In genomic region chr1:69656047-69656782, GRCm38 (mm10) we compare ENCODE assay signal across 24 mouse cellular contexts. TPM values are rescaled to one million over a fixed set of nuclear protein-coding genes. Genes with fewer than 3 reads are reported as not detected.
DNase-seq lines count a peak whose midpoint lies in the region; ATAC-seq and TF ChIP-seq lines count a peak whose summit lies in the region.
"Had no signal": no experiment of that assay in that cellular context is flagged by ENCODE, and none has a peak within 500 bp of the region (broad histone marks: within the 10 kb centered on the region; RNA-seq: fewer than 3 reads in every experiment).

No protein-coding gene starts in this region.

- H3K27me3 ChIP-seq in forebrain, postnatal 0 days (ENCODE audit: insufficient read depth, low read length), result no peaks in the 10 kb centered on the region
- no peaks in the 10 kb centered on the region for H3K27me3 ChIP-seq in forebrain, embryonic 15.5 days
- H3K27me3 ChIP-seq in liver, embryonic 14.5 days (ENCODE audit: control insufficient read depth, insufficient read depth, low read length), result no peaks in the 10 kb centered on the region
- no peaks in the 10 kb centered on the region for H3K27me3 ChIP-seq in liver, embryonic 11.5 days (replicated peaks; ENCODE audit: control insufficient read depth, insufficient read depth, low read length)
- no peaks in the 10 kb centered on the region for H3K27me3 ChIP-seq in intestine, embryonic 14.5 days (replicated peaks; ENCODE audit: control insufficient read depth, insufficient read depth, low read length)
- H3K27me3 ChIP-seq in liver, embryonic 16.5 days (ENCODE audit: control insufficient read depth, insufficient read depth, low read depth, low read length), result no peaks in the 10 kb centered on the region
- H3K27me3 ChIP-seq: CH12.LX; limb, embryonic 15.5 days had no signal

- no peaks in the 10 kb centered on the region for H3K36me3 ChIP-seq in forebrain, postnatal 0 days (ENCODE audit: insufficient read depth)
- no peaks in the 10 kb centered on the region for H3K36me3 ChIP-seq in forebrain, embryonic 15.5 days
- H3K36me3 ChIP-seq in liver, embryonic 14.5 days (replicated peaks; ENCODE audit: control insufficient read depth, insufficient read depth, low read depth), result no peaks in the 10 kb centered on the region
- H3K36me3 ChIP-seq in liver, embryonic 11.5 days (ENCODE audit: control insufficient read depth, insufficient read depth, low read length), result no peaks in the 10 kb centered on the region
- no peaks in the 10 kb centered on the region for H3K36me3 ChIP-seq in intestine, embryonic 14.5 days (ENCODE audit: control insufficient read depth, insufficient read depth, low read length)
- no peaks in the 10 kb centered on the region for H3K36me3 ChIP-seq in liver, embryonic 16.5 days (ENCODE audit: control insufficient read depth, insufficient read depth)
- H3K36me3 ChIP-seq: hindbrain, embryonic 10.5 days; limb, embryonic 10.5 days; limb, embryonic 15.5 days; midbrain, embryonic 10.5 days had no signal

- peak; percentile 38; the same call in 1 of the 2 replicates for ATAC-seq in forebrain, postnatal 0 days
- no peak for ATAC-seq in forebrain, embryonic 15.5 days (replicated peaks)
- no peak for ATAC-seq in liver, embryonic 14.5 days (ENCODE audit: insufficient read depth)
- ATAC-seq in liver, embryonic 11.5 days (replicated peaks; ENCODE audit: low FRiP score), result no peak; the same call in 1 of the 2 replicates
- 0 out of 2 replicates have a peak, but pooled peaks have one; percentile 27 for ATAC-seq in intestine, embryonic 14.5 days (replicated peaks; ENCODE audit: low FRiP score, low TSS enrichment, low read depth)
- ATAC-seq in liver, embryonic 16.5 days (ENCODE audit: low read depth), result no peak
- ATAC-seq: hindbrain, postnatal 0 days; midbrain, embryonic 16.5 days had no signal

- H3K27ac ChIP-seq in forebrain, postnatal 0 days (ENCODE audit: low read depth, low read length), result no peak overlapping the region
- H3K27ac ChIP-seq in forebrain, embryonic 15.5 days (replicated peaks), result no peak overlapping the region
- H3K27ac ChIP-seq in liver, embryonic 14.5 days, result no peak overlapping the region
- H3K27ac ChIP-seq in liver, embryonic 11.5 days (ENCODE audit: low read depth, low read length), result no peak overlapping the region
- no peak overlapping the region for H3K27ac ChIP-seq in intestine, embryonic 14.5 days (ENCODE audit: low read depth)
- H3K27ac ChIP-seq in liver, embryonic 16.5 days (ENCODE audit: low read length), result no peak overlapping the region
- H3K27ac ChIP-seq: hindbrain, embryonic 10.5 days; hindbrain, postnatal 0 days; limb, embryonic 10.5 days; limb, embryonic 15.5 days; macrophage; midbrain, embryonic 10.5 days had no signal

- no peak overlapping the region for H3K4me2 ChIP-seq in forebrain, postnatal 0 days (ENCODE audit: low read depth)
- no peak overlapping the region for H3K4me2 ChIP-seq in forebrain, embryonic 15.5 days (replicated peaks)
- peak overlapping the region; percentile 56; the same call in 1 of the 2 replicates for H3K4me2 ChIP-seq in liver, embryonic 14.5 days (ENCODE audit: low read depth)
- H3K4me2 ChIP-seq in liver, embryonic 11.5 days, result no peak overlapping the region
- no peak overlapping the region for H3K4me2 ChIP-seq in intestine, embryonic 14.5 days (ENCODE audit: low read length)
- peak overlapping the region; percentile 2; the same call in 1 of the 2 replicates for H3K4me2 ChIP-seq in liver, embryonic 16.5 days (ENCODE audit: low read depth, low read length)
- H3K4me2 ChIP-seq: limb, embryonic 15.5 days had no signal

- no peak for TF ChIP-seq EP300 in liver, embryonic 14.5 days (IDR thresholded peaks at IDR 0.05; ENCODE audit: low read depth)

- H3K4me1 ChIP-seq in forebrain, postnatal 0 days (ENCODE audit: insufficient read depth), result no peaks in the 10 kb centered on the region
- no peaks in the 10 kb centered on the region for H3K4me1 ChIP-seq in forebrain, embryonic 15.5 days
- peaks cover 0 to 3% of the 10 kb centered on the region in 2 experiments; a peak in 1 of 4 replicates for H3K4me1 ChIP-seq in liver, embryonic 14.5 days (replicated peaks; ENCODE audit: control insufficient read depth in 2 of 2, insufficient read depth in 2 of 2, low read length in 1 of 2)
- peaks cover 11% of the 10 kb centered on the region for H3K4me1 ChIP-seq in liver, embryonic 11.5 days (replicated peaks; ENCODE audit: control insufficient read depth, insufficient read depth, low read length)
- no peaks in the 10 kb centered on the region; the same call in 1 of the 2 replicates for H3K4me1 ChIP-seq in intestine, embryonic 14.5 days (replicated peaks; ENCODE audit: control insufficient read depth, insufficient read depth, low read length)
- no peaks in the 10 kb centered on the region for H3K4me1 ChIP-seq in liver, embryonic 16.5 days (ENCODE audit: control insufficient read depth, low read depth, low read length)
- H3K4me1 ChIP-seq: limb, embryonic 15.5 days had no signal

- 47% methylated on average over 5 of the region's 5 CpGs for WGBS in forebrain, postnatal 0 days
- WGBS in forebrain, embryonic 15.5 days, result 57% methylated on average over 5 of the region's 5 CpGs
- WGBS in liver, embryonic 14.5 days (ENCODE audit: insufficient replicate concordance), result 28% methylated on average over 5 of the region's 5 CpGs
- WGBS in liver, embryonic 11.5 days, result 39% methylated on average over 5 of the region's 5 CpGs
- WGBS in intestine, embryonic 14.5 days, result 50% methylated on average over 5 of the region's 5 CpGs
- WGBS in liver, embryonic 16.5 days (ENCODE audit: insufficient replicate concordance), result 25% methylated on average over 5 of the region's 5 CpGs

- no peaks in the 10 kb centered on the region for H3K9me3 ChIP-seq in forebrain, postnatal 0 days (ENCODE audit: low read length)
- no peaks in the 10 kb centered on the region for H3K9me3 ChIP-seq in forebrain, embryonic 15.5 days
- no peaks in the 10 kb centered on the region for H3K9me3 ChIP-seq in liver, embryonic 14.5 days (ENCODE audit: control insufficient read depth, low read length)
- no peaks in the 10 kb centered on the region for H3K9me3 ChIP-seq in liver, embryonic 11.5 days (ENCODE audit: control insufficient read depth, low read length)
- H3K9me3 ChIP-seq in intestine, embryonic 14.5 days (ENCODE audit: control insufficient read depth, low read length), result no peaks in the 10 kb centered on the region
- H3K9me3 ChIP-seq in liver, embryonic 16.5 days (replicated peaks; ENCODE audit: control insufficient read depth, low read length), result no peaks in the 10 kb centered on the region
- H3K9me3 ChIP-seq: hindbrain, embryonic 10.5 days; limb, embryonic 10.5 days; limb, embryonic 15.5 days; midbrain, embryonic 10.5 days had no signal

- H3K9ac ChIP-seq in forebrain, postnatal 0 days, result no peak overlapping the region
- H3K9ac ChIP-seq in forebrain, embryonic 15.5 days (replicated peaks), result no peak overlapping the region
- no peak overlapping the region for H3K9ac ChIP-seq in liver, embryonic 14.5 days (replicated peaks)
- no peak overlapping the region for H3K9ac ChIP-seq in liver, embryonic 11.5 days (ENCODE audit: low read depth, low read length)
- no peak overlapping the region for H3K9ac ChIP-seq in intestine, embryonic 14.5 days (ENCODE audit: low read length)
- no peak overlapping the region for H3K9ac ChIP-seq in liver, embryonic 16.5 days (ENCODE audit: low read depth, low read length)
- H3K9ac ChIP-seq: limb, embryonic 15.5 days had no signal

- DNase-seq in forebrain, postnatal 0 days, result no peak
- DNase-seq in liver, embryonic 14.5 days (ENCODE audit: low read depth in 3 of 3, low spot score in 3 of 3), result no peak
- DNase-seq in liver, embryonic 11.5 days (ENCODE audit: low spot score), result no peak
- no peak for DNase-seq in intestine, embryonic 14.5 days (ENCODE audit: low spot score)
- no peak for DNase-seq in cerebellum, adult 8-10 months
- DNase-seq in adrenal gland, postnatal 36 days, result no peak
- DNase-seq: adrenal gland, adult 8-10 months; cerebellum, adult 11 months; cerebellum, adult 9-11 months; kidney, postnatal 36 days; layer of hippocampus, postnatal 36 days; lung, postnatal 10 days had no signal

- no peak overlapping the region for H3K4me3 ChIP-seq in forebrain, postnatal 0 days (ENCODE audit: low read depth, low read length)
- H3K4me3 ChIP-seq in forebrain, embryonic 15.5 days, result no peak overlapping the region
- H3K4me3 ChIP-seq in liver, embryonic 14.5 days (ENCODE audit: insufficient read depth in 1 of 2, low read depth in 2 of 2, low read length in 2 of 2), result no peak overlapping the region
- no peak overlapping the region for H3K4me3 ChIP-seq in liver, embryonic 11.5 days (ENCODE audit: low read depth, low read length)
- H3K4me3 ChIP-seq in intestine, embryonic 14.5 days (ENCODE audit: low read depth, low read length), result no peak overlapping the region
- no peak overlapping the region for H3K4me3 ChIP-seq in liver, embryonic 16.5 days (ENCODE audit: low read depth, low read length)
- H3K4me3 ChIP-seq: erythroblast, embryonic 14.5 days; hindbrain, embryonic 10.5 days; limb, embryonic 10.5 days; limb, embryonic 15.5 days; midbrain, embryonic 10.5 days; myocyte had no signal

- TF ChIP-seq CTCF in forebrain, postnatal 0 days (IDR thresholded peaks at IDR 0.05; ENCODE audit: low read depth), result no peak
- TF ChIP-seq CTCF in liver, embryonic 14.5 days (IDR thresholded peaks at IDR 0.05; ENCODE audit: low read depth), result no peak

RNA-seq across cellular contexts. Expression of gene Ikzf2, which starts 30.8 kb away (rescaled TPM):
- 6.5 and 7.3 TPM in 2 replicates for total RNA-seq in forebrain, postnatal 0 days (2014; rRNA removed)
- 0.72 and 1.8 TPM in 2 replicates for polyA plus RNA-seq in forebrain, postnatal 0 days (2015; fragmentation: Nextera tagmentation; extraction: Ambion mirVana)
- polyA plus RNA-seq in forebrain, embryonic 15.5 days (2015; fragmentation: Nextera tagmentation; extraction: Ambion mirVana), result 4.7 and 4.9 TPM in 2 replicates
- 0.18 and 0.30 TPM in 2 replicates for polyA plus RNA-seq in liver, embryonic 14.5 days (2012; rRNA removed)
- polyA plus RNA-seq in liver, embryonic 14.5 days (2014; fragmentation: Nextera tagmentation; extraction: Ambion mirVana), result 0.19 and 0.24 TPM in 2 replicates
- 2.8 and 3.5 TPM in 2 replicates for polyA plus RNA-seq in liver, embryonic 11.5 days (2014; fragmentation: Nextera tagmentation; extraction: Ambion mirVana)
- 4.3 TPM in 2 replicates for polyA plus RNA-seq in intestine, embryonic 14.5 days (2014; fragmentation: Nextera tagmentation; extraction: Ambion mirVana)
- polyA plus RNA-seq in liver, embryonic 16.5 days (2015; fragmentation: Nextera tagmentation; extraction: Ambion mirVana), result 0.39 and 0.41 TPM in 2 replicates
- total RNA-seq in adrenal gland, postnatal 36 days (2021), result 10 to 100 TPM in 1 of 2 experiments, 1 to 10 TPM in 1; 8.9 to 10.5 TPM
- total RNA-seq: CH12.LX had no signal

Comparison
In these comparisons a context has a peak if more than half of its experiments do, and no peak if none do; other contexts are left out.
1. ATAC-seq: peak in forebrain, postnatal 0 days (single experiment) and intestine, embryonic 14.5 days (single experiment); none in forebrain, embryonic 15.5 days (single experiment), liver, embryonic 14.5 days (single experiment), liver, embryonic 11.5 days (single experiment) and liver, embryonic 16.5 days (single experiment).
2. H3K4me2 ChIP-seq: peak in liver, embryonic 14.5 days (single experiment) and liver, embryonic 16.5 days (single experiment); none in forebrain, postnatal 0 days (single experiment), forebrain, embryonic 15.5 days (single experiment), liver, embryonic 11.5 days (single experiment) and intestine, embryonic 14.5 days (single experiment).